Mouse (Mus musculus): ENCODE measurements around the gene Slc7a12. TPM values are rescaled to one million over a fixed set of nuclear protein-coding genes. Genes with fewer than 3 reads are reported as not detected.

The Slc7a12 gene
- not detected in 2 replicates for polyA plus RNA-seq (2015; fragmentation: Nextera tagmentation; extraction: Ambion mirVana)

GRCm38 (mm10) chr3:14480397-14480796, at the start of gene Slc7a12:
Gene Slc7a12 (plus strand): TSS chr3:14480697.
- H3K4me3 ChIP-seq (replicated peaks; ENCODE audit: low read length): no peak within 1 kb of the TSS
- H3K36me3 ChIP-seq (ENCODE audit: control insufficient read depth, insufficient read depth): no peaks in the 10 kb centered on the region
- no peak for ATAC-seq
- H3K27ac ChIP-seq (ENCODE audit: low read length): no peak within 1 kb of the TSS
- H3K4me1 ChIP-seq (replicated peaks; ENCODE audit: control insufficient read depth, insufficient read depth, low read length): no peaks in the 10 kb centered on the region
- no peak within 1 kb of the TSS for H3K4me2 ChIP-seq (ENCODE audit: low read length)
- H3K27me3 ChIP-seq (replicated peaks; ENCODE audit: control insufficient read depth, insufficient read depth, low read length): no peaks in the 10 kb centered on the region
- no peaks in the 10 kb centered on the region for H3K9me3 ChIP-seq (ENCODE audit: control insufficient read depth, low read length)
- no peak within 1 kb of the TSS for H3K9ac ChIP-seq (replicated peaks; ENCODE audit: low read depth, low read length)

GRCm38 (mm10) chr3:14432381-14432780, 48.1 kb upstream of the Slc7a12 start:
- Histone ChIP-seq H3K9me3 (ENCODE audit: control insufficient read depth, low read length) (no peaks in the 10 kb centered on the region), H3K4me3 (replicated peaks; ENCODE audit: low read length) (no peak overlapping the region), H3K36me3 (ENCODE audit: control insufficient read depth, insufficient read depth) (no peaks in the 10 kb centered on the region), H3K27me3 (replicated peaks; ENCODE audit: control insufficient read depth, insufficient read depth, low read length) (no peaks in the 10 kb centered on the region), H3K27ac (ENCODE audit: low read length) (no peak overlapping the region), H3K4me2 (ENCODE audit: low read length) (no peak overlapping the region), H3K4me1 (replicated peaks; ENCODE audit: control insufficient read depth, insufficient read depth, low read length) (no peaks in the 10 kb centered on the region), H3K9ac (replicated peaks; ENCODE audit: low read depth, low read length) (no peak overlapping the region)
- WGBS: 79% methylated on average over 1 of the region's 1 CpGs
- no peak for ATAC-seq

- H3K9me3 ChIP-seq (ENCODE audit: control insufficient read depth, low read length): no peaks in the 10 kb centered on the region
- H3K4me1 ChIP-seq (replicated peaks; ENCODE audit: control insufficient read depth, insufficient read depth, low read length): no peaks in the 10 kb centered on the region
- no peak for ATAC-seq
- WGBS: 92% methylated on average over 4 of the region's 4 CpGs
- H3K9ac ChIP-seq (replicated peaks; ENCODE audit: low read depth, low read length): no peak overlapping the region
- H3K27me3 ChIP-seq (replicated peaks; ENCODE audit: control insufficient read depth, insufficient read depth, low read length): no peaks in the 10 kb centered on the region
- H3K36me3 ChIP-seq (ENCODE audit: control insufficient read depth, insufficient read depth): no peaks in the 10 kb centered on the region
- no peak overlapping the region for H3K4me3 ChIP-seq (replicated peaks; ENCODE audit: low read length)
- H3K4me2 ChIP-seq (ENCODE audit: low read length): no peak overlapping the region
- H3K27ac ChIP-seq (ENCODE audit: low read length): no peak overlapping the region
Measured at GRCm38 (mm10) chr3:14446015-14446414, 34.5 kb upstream of the Slc7a12 start.

- no peaks in the 10 kb centered on the region for H3K4me1 ChIP-seq (replicated peaks; ENCODE audit: control insufficient read depth, insufficient read depth, low read length)
Measured at GRCm38 (mm10) chr3:14446691-14447090, 33.8 kb upstream of the Slc7a12 start.

More at GRCm38 (mm10) chr3:14446691-14447090, 33.8 kb upstream of the Slc7a12 start:
- Histone ChIP-seq H3K4me3 (replicated peaks; ENCODE audit: low read length) (no peak overlapping the region), H3K9ac (replicated peaks; ENCODE audit: low read depth, low read length) (no peak overlapping the region), H3K4me2 (ENCODE audit: low read length) (no peak overlapping the region), H3K9me3 (ENCODE audit: control insufficient read depth, low read length) (no peaks in the 10 kb centered on the region), H3K27ac (ENCODE audit: low read length) (no peak overlapping the region), H3K27me3 (replicated peaks; ENCODE audit: control insufficient read depth, insufficient read depth, low read length) (no peaks in the 10 kb centered on the region), H3K36me3 (ENCODE audit: control insufficient read depth, insufficient read depth) (no peaks in the 10 kb centered on the region)
- 94% methylated on average over 4 of the region's 4 CpGs for WGBS
- no peak for ATAC-seq

Other genes with a start within 250 kb of the Slc7a12 start
- gene 1810022K09Rik, start 130.6 kb downstream of the Slc7a12 start, polyA plus RNA-seq (2015; fragmentation: Nextera tagmentation; extraction: Ambion mirVana): 369 and 374 TPM in 2 replicates
- 0.96 and 1.4 TPM in 2 replicates for gene Car13, start 161.0 kb downstream of the Slc7a12 start, polyA plus RNA-seq (2015; fragmentation: Nextera tagmentation; extraction: Ambion mirVana)

Measured in forebrain, embryonic 16.5 days (tissue).